Mouse (Mus musculus): ENCODE data around the gene Nav3. TPM values are rescaled to one million over a fixed set of nuclear protein-coding genes. Genes with fewer than 3 reads are reported as not detected.

Nav3 gene
- polyA plus RNA-seq, 1 experiment from 2014 or later: 13.2 TPM

DNA sequence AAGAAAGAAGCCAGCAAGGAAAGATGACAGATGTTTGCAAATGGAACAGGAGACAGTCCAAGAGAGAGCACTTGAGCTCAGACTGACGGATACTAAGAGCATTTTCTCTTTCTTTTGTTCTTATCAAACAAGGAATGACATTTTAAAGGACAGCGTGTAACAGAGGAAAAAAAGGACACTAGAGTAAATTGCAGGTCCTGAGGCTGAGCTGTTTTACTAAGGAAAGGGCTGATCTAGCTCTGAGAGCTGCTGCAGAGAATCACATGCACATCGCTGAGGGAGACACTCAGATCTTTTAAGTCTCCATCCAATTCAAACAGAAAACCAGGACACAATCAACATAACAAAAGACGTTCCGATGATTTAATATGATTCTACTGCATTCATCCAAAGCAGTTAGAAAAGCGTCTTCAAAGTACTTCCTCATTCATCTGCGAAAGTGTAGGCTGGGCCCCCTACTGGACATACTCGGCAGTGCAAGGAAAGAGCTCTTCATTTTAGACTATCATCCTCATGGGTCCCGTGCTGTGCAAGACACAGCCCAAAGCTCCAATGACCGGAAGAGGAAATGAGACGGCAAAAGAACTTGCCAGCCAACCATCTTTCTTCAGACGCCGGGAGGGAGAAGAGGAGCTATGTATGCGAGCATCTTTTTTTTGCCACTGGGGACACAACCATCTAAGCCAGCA is 791.2 kb downstream of the Nav3 start:
- Histone ChIP-seq H3K27me3 (no peaks in the 10 kb centered on the region), H3K4me3 (no peak overlapping the region), H3K27ac (no peak overlapping the region), H3K9me3 (replicated peaks) (no peaks in the 10 kb centered on the region), H3K36me3 (ENCODE audit: poor library complexity, severe bottlenecking) (no peaks in the 10 kb centered on the region), H3K9ac (no peak overlapping the region), H3K4me2 (peak overlapping the region; percentile 43), H3K4me1 (no peaks in the 10 kb centered on the region)
- peak; percentile 70 for ATAC-seq
- WGBS: 29% methylated on average over 14 of the region's 14 CpGs

DNA sequence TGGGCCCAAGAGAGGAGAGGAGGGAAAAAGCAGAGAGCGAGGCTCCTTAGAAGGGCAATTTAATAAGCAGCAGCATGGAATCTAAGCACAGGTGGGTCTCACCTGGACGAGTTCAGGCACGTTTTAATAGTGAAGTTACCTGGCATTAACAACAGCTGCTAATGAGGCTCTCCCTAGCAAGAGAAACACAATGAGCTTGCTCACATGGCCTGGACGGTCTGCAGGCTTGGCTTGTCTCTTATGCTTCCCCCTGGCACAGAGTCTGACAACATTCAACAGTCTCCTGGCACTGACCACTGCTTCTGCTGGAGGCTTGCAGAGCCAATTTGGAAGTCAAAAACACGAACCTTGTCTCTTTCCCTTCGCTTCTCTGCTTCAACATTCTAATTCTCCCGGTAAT is 804.5 kb downstream of the Nav3 start:
- WGBS: 76% methylated on average over 7 of the region's 7 CpGs

GRCm38 (mm10) chr10:109643598-109643997 is 812.4 kb downstream of the Nav3 start:
- ATAC-seq: no peak
- WGBS: 88% methylated on average over 3 of the region's 3 CpGs
- no peak overlapping the region for H3K27ac ChIP-seq
- H3K9ac ChIP-seq: no peak overlapping the region
- no peaks in the 10 kb centered on the region for H3K27me3 ChIP-seq
- H3K9me3 ChIP-seq (replicated peaks): no peaks in the 10 kb centered on the region
- H3K36me3 ChIP-seq (ENCODE audit: poor library complexity, severe bottlenecking): no peaks in the 10 kb centered on the region
- H3K4me3 ChIP-seq: no peak overlapping the region
- H3K4me2 ChIP-seq: no peak overlapping the region
- H3K4me1 ChIP-seq: peaks cover 5% of the 10 kb centered on the region; the same call in 1 of the 2 replicates

More for the DNA sequence above, 804.5 kb downstream of the Nav3 start:
- H3K9me3 ChIP-seq (replicated peaks): no peaks in the 10 kb centered on the region
- H3K9ac ChIP-seq: no peak overlapping the region
- H3K36me3 ChIP-seq (ENCODE audit: poor library complexity, severe bottlenecking): no peaks in the 10 kb centered on the region
- H3K4me1 ChIP-seq: no peaks in the 10 kb centered on the region
- no peak overlapping the region for H3K4me3 ChIP-seq
- no peak overlapping the region for H3K27ac ChIP-seq
- no peaks in the 10 kb centered on the region for H3K27me3 ChIP-seq
- H3K4me2 ChIP-seq: no peak overlapping the region
- ATAC-seq: no peak

DNA sequence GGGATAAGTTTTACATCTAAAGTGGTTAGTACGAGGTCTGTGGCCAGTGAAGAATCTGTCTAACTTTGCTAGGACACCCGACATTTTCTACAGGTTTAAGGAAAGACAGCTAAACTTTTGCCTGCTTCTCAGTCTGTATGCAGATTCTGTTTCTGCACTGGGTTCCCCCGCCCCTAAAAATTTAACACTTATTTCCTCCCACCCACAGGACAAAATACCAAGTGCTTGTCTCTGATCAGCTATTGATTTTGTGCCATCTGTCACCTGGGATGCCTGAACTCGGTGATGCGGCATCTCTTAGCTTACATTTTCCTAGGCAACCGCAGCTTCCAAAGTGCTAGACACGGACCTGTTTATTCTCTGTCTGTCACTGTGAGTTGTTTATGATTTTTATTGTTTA is 814.2 kb downstream of the Nav3 start:
- WGBS: 68% methylated on average over 7 of the region's 7 CpGs
- Histone ChIP-seq H3K9ac (no peak overlapping the region), H3K4me1 (peaks cover 15% of the 10 kb centered on the region), H3K36me3 (ENCODE audit: poor library complexity, severe bottlenecking) (no peaks in the 10 kb centered on the region), H3K27ac (no peak overlapping the region), H3K4me3 (no peak overlapping the region), H3K27me3 (no peaks in the 10 kb centered on the region), H3K4me2 (no peak overlapping the region), H3K9me3 (replicated peaks) (no peaks in the 10 kb centered on the region)
- ATAC-seq: peak; percentile 24; the same call in 1 of the 2 replicates

DNA sequence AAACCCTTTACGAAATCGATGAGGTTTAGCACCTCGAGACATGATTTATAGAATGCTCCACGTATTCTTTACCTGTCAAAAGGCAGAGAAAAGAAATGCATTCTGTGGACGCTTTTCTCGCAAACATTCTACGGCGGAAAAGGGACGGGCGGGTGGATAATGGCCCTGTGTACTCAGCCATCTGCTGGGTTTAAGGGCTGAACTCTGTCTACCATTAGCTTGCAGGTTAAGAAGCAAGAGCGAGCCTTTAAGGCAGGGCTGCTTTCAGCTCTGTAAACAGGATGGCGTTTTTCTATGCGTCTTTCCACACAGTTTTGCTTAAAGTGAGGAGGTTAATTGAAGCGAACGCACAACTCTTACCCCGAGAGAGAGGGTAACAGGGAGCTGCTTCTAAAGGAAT is 818.3 kb downstream of the Nav3 start:
- Histone ChIP-seq H3K27ac (no peak overlapping the region), H3K27me3 (no peaks in the 10 kb centered on the region), H3K36me3 (ENCODE audit: poor library complexity, severe bottlenecking) (no peaks in the 10 kb centered on the region), H3K9me3 (replicated peaks) (no peaks in the 10 kb centered on the region), H3K4me2 (peak overlapping the region; percentile 22), H3K4me1 (peaks cover 15% of the 10 kb centered on the region), H3K4me3 (no peak overlapping the region), H3K9ac (no peak overlapping the region; the same call in 1 of the 2 replicates)
- no peak for ATAC-seq
- 57% methylated on average over 16 of the region's 16 CpGs for WGBS
